Mouse (Mus musculus): Measurements from ENCODE around the gene Adamtsl4.

DNA sequence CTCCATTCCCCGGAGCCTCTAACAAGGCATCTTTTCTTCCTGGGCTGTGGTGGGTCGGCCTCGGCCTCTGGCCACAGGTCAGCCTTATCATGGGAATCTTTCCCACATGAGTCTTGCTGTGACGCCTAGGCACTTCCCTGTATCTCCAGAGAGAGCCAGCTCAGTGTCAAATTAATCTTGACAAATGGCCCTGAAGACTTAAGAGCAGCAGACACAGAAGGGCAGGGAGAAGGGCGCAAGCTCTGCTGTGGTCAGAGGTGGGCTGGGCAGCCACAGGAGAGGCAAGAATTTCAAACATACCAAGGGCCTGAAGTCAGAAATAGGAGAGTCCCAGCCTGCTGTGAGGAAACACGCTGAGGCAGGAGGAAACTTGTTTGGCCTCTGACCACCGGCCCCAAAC, 8.6 kb upstream of the Adamtsl4 start:
- TF ChIP-seq CTCF (IDR thresholded peaks at IDR 0.05; ENCODE audit: borderline replicate concordance, insufficient read depth, low read length) (no peak), POLR2A (IDR thresholded peaks at IDR 0.05; ENCODE audit: low read depth, low read length) (no peak)

Data from embryonic fibroblast, embryonic 13.5 days (primary cell).